Mouse (Mus musculus) thymus, postnatal 10 days (tissue): ENCODE measurements around the gene Nxnl1.
A peak's percentile ranks its signal among the peaks of the same experiment; 100 is the strongest.

Source experiments
- DNase-seq, 2 experiments: peaks; one replicate each; pipeline ENCODE4 v3.0.0; 2021; ENCODE audit warnings: low spot score in 2 of 2

Gene Nxnl1

GRCm38 (mm10) chr8:71580201-71580600 is 13.8 kb upstream of the Nxnl1 start:
- DNase-seq, result no peak

- no peak for DNase-seq
These were observed 13.1 kb upstream of the Nxnl1 start for GRCm38 (mm10) chr8:71579476-71579875.

- no peak for DNase-seq
These were observed 12.6 kb upstream of the Nxnl1 start for GRCm38 (mm10) chr8:71579009-71579408.

DNA sequence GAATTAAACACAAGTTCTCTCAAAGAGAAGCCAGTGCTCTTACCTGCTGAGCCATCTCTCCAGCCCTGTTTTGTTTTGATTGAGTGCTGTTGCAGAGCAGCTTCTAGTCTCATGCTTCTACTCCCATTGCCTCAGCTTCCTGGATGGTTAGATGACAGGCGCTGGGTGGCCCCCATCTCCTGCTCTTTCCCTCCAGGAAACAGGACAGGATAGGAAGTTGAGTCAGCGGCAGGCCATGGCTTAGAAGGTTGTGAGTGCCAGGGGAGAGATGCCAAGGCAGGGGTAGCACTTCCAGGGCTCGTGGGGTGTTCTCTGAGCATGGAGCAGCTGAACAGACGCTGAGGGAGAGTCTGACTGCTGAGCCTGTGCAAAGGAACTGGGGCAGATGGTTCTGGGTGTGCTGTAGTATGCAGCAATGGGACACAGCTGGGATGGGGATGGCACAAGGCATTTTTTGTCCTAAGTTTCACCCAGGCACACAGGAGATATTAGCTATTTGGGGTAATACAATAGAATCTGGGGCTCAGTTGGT is 11.5 kb upstream of the Nxnl1 start:
- DNase-seq, result no peak

DNA sequence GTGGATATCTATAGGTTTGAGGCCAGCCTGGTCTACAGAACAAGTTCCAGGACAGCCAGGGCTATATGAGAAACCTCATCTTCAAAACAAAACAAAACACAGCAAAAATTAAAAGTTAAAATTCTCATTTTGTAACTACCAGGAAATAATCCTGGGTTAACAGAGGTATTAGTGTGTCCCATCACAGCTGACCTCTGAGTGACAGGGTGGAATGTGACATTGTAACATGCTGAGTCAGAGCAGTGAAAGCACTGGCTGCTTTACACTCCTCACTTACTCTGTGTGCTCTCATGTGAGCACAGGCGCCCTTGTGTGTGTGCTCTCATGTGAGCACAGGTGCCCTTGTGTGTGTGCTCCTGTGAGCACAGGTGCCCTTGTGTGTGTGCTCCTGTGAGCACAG is 8.6 kb upstream of the Nxnl1 start:
- DNase-seq, result no peak

DNA sequence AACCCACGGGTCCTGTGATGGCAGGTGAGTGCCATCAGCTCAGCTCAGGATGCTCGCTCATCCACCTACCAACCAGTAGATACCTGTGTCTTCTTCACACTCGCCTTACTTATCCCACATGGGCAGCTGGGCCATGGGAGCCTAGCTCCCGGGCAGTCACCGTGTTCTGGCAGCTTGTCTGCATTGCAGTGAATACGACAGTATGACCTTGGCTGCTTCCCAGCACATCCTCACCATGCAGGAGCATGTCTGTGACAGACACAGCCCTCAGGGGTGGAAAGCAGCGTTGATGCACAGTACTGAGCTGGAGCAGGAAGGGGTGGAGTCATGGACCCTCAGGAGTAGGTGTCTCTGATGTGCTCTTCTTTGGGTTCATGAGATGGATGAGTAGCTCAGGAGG is 8.0 kb upstream of the Nxnl1 start:
- no peak for DNase-seq

GRCm38 (mm10) chr8:71572847-71573633 is 6.6 kb upstream of the Nxnl1 start:
- no peak for DNase-seq

- DNase-seq, result no peak
These were observed 5.7 kb upstream of the Nxnl1 start for GRCm38 (mm10) chr8:71572077-71572476.

DNA sequence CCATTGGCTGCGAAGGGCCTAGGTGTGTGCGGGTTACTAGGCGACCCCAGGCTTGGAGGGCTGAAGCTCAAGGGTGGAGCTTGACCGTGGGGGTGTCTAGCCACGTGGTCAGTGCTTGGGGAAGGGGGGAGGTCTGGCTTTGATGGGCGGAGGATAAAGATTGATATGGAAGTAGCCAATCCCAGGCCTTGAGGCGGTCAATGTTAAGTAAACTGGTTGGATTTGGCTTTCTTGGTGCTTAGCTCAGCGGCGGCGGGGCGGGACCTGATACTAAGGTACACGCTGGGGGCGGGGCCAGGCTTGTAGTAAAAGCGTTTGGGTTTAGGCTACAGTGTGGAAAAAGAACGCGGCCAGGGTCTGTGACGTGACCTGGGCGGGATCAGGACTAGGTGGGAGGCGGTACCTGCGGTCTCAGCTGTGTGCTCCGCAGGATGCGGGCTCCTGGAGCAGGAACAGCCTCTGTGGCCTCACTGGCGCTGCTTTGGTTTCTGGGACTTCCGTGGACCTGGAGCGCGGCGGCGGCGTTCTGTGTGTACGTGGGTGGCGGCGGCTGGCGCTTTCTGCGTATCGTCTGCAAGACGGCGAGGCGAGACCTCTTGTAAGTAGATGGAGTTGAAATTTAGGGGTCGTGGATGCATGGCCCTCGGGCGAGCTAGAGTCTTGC is 4.0 kb upstream of the Nxnl1 start:
- DNase-seq, result peak; percentile 83 to 84

DNA sequence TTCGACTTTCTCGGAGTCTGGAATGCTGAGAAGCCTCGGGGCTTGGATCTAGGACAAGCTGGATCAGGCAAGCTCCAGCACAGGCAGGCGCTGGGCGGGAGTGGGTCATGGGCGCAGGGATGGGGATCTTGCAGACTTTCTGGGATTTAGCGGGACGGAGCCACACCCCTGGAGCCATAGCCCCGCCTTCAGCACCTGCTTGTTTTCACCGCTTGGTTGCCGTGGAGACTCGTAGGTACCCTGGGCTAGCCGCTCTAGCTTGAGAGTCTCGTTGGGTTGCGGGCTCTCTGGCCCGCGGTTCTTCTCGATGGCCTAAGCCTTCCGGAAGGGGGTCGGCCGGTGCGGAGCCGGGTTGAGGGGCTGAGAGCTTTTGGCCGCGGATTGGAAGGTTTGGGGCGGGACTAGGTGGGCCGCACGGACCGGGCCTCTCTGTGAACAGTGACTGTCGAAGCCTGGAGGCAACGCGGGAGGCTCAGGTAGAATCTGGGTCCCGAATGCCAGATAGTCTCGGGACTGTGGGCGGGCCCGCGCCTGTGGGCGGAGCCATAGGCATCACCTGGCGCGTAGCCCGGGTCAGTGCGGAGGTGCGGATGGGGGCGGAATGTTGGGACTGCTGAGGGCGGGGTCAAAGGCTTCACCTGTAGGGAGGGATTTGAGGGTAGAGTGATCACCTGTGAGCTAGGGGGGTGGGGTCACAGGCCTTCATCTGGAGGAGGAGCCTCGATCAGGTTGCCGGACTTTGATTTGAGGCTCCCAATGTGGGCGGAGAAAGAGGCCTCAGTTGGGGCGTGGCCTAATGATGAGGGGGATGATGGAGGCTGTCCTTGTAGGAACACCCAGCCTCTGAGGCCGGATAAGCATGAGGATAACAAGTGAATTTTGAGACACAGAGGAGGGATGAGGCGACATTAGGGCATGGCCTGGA is 3.2 kb upstream of the Nxnl1 start:
- peak in 1 of 2 experiments; percentile 45 for DNase-seq

DNA sequence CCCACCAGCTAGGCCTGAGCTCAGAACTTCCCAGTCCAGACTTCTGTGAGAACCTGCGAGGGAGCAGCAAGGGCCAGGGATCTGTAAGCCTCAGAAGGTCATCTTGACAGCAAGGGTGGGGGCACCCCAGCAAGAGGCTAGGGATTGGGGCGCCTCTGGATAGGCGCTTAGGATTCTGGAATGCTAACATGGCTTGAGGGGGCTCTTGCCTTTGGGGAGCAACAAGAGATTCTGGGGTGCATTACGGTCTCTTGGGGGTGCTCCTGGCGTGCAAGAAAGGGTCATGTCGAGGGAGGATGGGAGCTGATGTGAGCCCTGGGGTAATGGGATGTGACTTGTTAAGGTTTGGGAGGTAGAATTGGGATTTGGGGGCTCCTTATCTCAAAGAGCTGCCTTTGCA is 2.5 kb upstream of the Nxnl1 start:
- no peak for DNase-seq

DNA sequence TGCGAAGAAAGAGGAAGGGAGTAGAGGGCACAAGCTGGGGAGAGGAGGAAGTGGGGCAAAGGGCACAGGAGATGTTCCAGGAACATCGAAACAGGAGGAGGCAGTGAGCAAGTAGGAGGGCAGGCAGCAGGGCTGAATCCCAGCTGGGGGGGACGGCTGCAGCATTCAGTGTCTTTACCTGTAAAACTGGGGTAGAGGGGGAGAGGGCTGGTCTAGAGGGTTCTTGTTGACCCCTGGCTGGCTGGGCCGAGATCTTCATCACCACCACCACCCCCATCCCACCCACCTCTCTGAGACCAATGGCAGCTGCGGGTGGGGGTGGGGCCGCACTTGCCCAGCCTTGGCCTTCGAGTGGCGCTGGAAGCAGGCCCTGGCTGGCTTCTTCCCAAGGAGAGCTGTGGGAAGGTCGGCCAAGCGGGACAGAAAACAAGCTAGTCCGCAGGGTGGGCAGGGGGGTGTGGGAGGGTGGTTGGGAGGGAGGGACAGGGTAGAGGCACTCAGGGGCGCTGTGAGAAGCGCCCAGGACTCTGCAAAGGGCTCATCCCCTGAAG is 2.1 kb upstream of the Nxnl1 start, which contains the start of gene Slc27a1:
Gene Slc27a1 (plus strand): TSS at position 496 of the 551 bp plus-strand sequence.
- DNase-seq, result no peak

DNA sequence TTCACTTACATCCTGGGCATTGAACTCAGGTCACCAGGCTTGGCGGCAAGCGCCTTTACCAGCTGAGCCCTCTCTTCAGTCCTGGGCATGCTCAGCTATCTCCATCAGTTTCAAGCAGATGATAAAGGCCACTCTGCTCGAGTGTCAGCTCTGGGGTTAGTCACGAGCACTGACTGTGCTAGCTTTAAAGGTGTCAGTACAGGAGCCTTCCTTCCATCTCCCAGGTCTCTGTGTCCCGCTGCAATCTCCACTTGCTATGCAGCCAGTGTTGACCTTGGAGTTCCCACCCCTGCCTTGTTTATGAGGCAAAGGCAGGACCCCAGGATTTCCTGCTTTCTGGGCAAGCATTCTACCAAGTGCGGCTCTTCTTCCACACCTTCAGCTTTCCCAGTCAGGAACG is 1.2 kb upstream of the Nxnl1 start:
- DNase-seq, result no peak

GRCm38 (mm10) chr8:71563992-71564391 is 2.4 kb downstream of the Nxnl1 start:
- DNase-seq, result no peak

DNA sequence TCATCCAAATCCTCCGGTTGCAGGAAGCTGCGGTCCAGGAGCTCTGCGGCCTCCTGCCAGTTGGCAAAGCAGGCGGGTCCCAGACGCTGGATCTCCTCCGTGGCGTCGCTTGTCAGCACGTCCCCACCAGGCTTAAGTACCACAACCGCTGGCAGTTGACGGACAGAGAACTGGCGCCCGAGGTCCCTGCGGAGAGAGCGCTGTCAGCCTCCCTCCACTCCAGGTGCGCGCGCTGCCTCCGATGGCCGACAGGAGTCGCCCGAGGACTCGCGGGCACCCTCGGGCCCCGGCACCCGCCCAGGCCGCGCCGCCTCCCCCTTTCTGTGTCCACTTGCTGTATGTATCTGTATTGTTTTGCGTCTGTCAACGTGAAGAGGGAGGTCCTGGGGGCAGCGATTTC is 3.6 kb downstream of the Nxnl1 start:
- peak; percentile 73 to 90 for DNase-seq

DNA sequence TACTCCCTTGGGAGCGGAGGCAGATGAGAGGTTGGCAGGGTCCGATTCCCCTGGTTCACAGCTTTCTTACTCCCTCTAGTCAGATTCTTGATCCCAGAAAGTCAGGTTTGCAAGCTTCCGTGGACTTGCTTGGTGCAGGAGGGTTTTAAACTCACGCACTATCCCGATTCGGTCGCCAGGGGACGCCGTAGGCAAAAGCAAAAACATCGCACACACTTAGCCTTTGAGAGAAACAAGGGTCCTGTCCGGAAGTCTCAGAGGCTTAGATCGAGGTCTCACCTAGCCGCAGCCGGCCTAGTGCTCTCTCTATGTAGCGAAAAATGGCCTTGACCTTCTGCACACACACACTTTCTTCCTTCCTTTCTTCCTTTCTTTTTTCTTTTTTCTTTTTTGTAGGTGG is 5.0 kb downstream of the Nxnl1 start:
- DNase-seq, result peak; percentile 48 to 73

GRCm38 (mm10) chr8:71560765-71561164 is 5.6 kb downstream of the Nxnl1 start:
- no peak for DNase-seq

GRCm38 (mm10) chr8:71560071-71560470 is 6.3 kb downstream of the Nxnl1 start:
- no peak for DNase-seq

- DNase-seq, result peak; percentile 84
These were observed 7.3 kb downstream of the Nxnl1 start for GRCm38 (mm10) chr8:71558958-71559690.

GRCm38 (mm10) chr8:71558071-71558957 is 8.1 kb downstream of the Nxnl1 start, which contains the start of gene Tmem221:
Gene Tmem221 (minus strand): TSS chr8:71558871.
- DNase-seq, result peak; percentile 68 to 74
